In genomic region chr2:84519514-84520067, GRCm38 (mm10) we compare ENCODE assay signal across 9 mouse cellular contexts. TPM values are rescaled to one million over a fixed set of nuclear protein-coding genes. Genes with fewer than 3 reads are reported as not detected.
DNase-seq lines count a peak whose midpoint lies in the region; ATAC-seq and TF ChIP-seq lines count a peak whose summit lies in the region.
"Had no signal": no experiment of that assay in that cellular context is flagged by ENCODE, and none has a peak within 500 bp of the region (broad histone marks: within the 10 kb centered on the region; RNA-seq: fewer than 3 reads in every experiment).

No protein-coding gene starts in this region.

- 82% methylated on average over 12 of the region's 12 CpGs for WGBS in spleen, adult 2 months
- 10% methylated on average over 12 of the region's 12 CpGs for WGBS in heart, postnatal 0 days
- 60% methylated on average over 12 of the region's 12 CpGs for WGBS in limb, embryonic 14.5 days
- WGBS in cerebellum, adult 2 months: 79% methylated on average over 12 of the region's 12 CpGs

- peak overlapping the region; percentile 57 for H3K27ac ChIP-seq in spleen, adult 2 months (ENCODE audit: insufficient read depth, low read length)
- peak overlapping the region; percentile 91 for H3K27ac ChIP-seq in heart, postnatal 0 days (ENCODE audit: low read depth)
- H3K27ac ChIP-seq in limb, embryonic 14.5 days (replicated peaks; ENCODE audit: low read depth, low read length): 0 out of 2 replicates have a peak overlapping the region, but pooled peaks have one; percentile 28
- no peak overlapping the region for H3K27ac ChIP-seq in cerebellum, adult 2 months (ENCODE audit: insufficient read depth, low read length)

- TF ChIP-seq CTCF in spleen, adult 2 months (IDR thresholded peaks at IDR 0.05; ENCODE audit: extremely low read depth, insufficient read depth, insufficient read length, insufficient replicate concordance): no peak
- TF ChIP-seq CTCF in heart, postnatal 0 days (IDR thresholded peaks at IDR 0.05; ENCODE audit: low read depth): no peak
- no peak for TF ChIP-seq CTCF in cerebellum, adult 2 months (IDR thresholded peaks at IDR 0.05; ENCODE audit: borderline replicate concordance, insufficient read depth, low read depth, low read length)

- no peak overlapping the region for H3K4me3 ChIP-seq in spleen, adult 2 months (ENCODE audit: extremely low read depth, insufficient read depth, insufficient read length)
- H3K4me3 ChIP-seq in heart, postnatal 0 days (ENCODE audit: low read depth, low read length): 0 out of 2 replicates have a peak overlapping the region, but pooled peaks have one; percentile 10
- H3K4me3 ChIP-seq in limb, embryonic 14.5 days (replicated peaks; ENCODE audit: low read length): no peak overlapping the region
- no peak overlapping the region for H3K4me3 ChIP-seq in cerebellum, adult 2 months (replicated peaks; ENCODE audit: insufficient read depth, low read depth, low read length)

- H3K9me3 ChIP-seq in heart, postnatal 0 days (replicated peaks; ENCODE audit: control insufficient read depth, low read length): no peaks in the 10 kb centered on the region; the same call in 1 of the 2 replicates
- no peaks in the 10 kb centered on the region for H3K9me3 ChIP-seq in limb, embryonic 14.5 days (ENCODE audit: control insufficient read depth, low read length)

- no peak for DNase-seq in spleen, adult 2 months (ENCODE audit: low read depth in 1 of 2, low spot score in 2 of 2)
- DNase-seq in spleen, postnatal 4 days (ENCODE audit: low spot score in 2 of 2): no peak
- peak; percentile 85 for DNase-seq in heart, postnatal 0 days (ENCODE audit: low spot score)
- no peak for DNase-seq in limb, embryonic 14.5 days (ENCODE audit: low spot score)
- peak; percentile 8 for DNase-seq in testis, postnatal 14 days (ENCODE audit: low spot score)
- no peak for DNase-seq in spleen, postnatal 36 days (ENCODE audit: low spot score in 2 of 2)
- DNase-seq in T-cell, adult 2 months (ENCODE audit: low spot score): no peak
- no peak for DNase-seq in cerebellum, adult 2 months
- DNase-seq: cerebellum, postnatal 25 days had no signal

- H3K36me3 ChIP-seq in spleen, adult 2 months (ENCODE audit: control insufficient read depth, insufficient read depth, low read length): no peaks in the 10 kb centered on the region
- H3K36me3 ChIP-seq in heart, postnatal 0 days (replicated peaks; ENCODE audit: control insufficient read depth, insufficient read depth, low read length): no peaks in the 10 kb centered on the region
- no peaks in the 10 kb centered on the region for H3K36me3 ChIP-seq in limb, embryonic 14.5 days (ENCODE audit: control insufficient read depth, insufficient read depth, low read length)

- peak; percentile 63 for TF ChIP-seq EP300 in heart, postnatal 0 days (IDR thresholded peaks at IDR 0.05; ENCODE audit: low read depth)

- no peaks in the 10 kb centered on the region for H3K4me1 ChIP-seq in spleen, adult 2 months (ENCODE audit: control insufficient read depth, insufficient read depth, insufficient read length)
- H3K4me1 ChIP-seq in heart, postnatal 0 days (ENCODE audit: control insufficient read depth, insufficient read depth): peaks cover 13% of the 10 kb centered on the region
- 0 out of 2 replicates have a peak, but pooled peaks cover 6% of the 10 kb centered on the region for H3K4me1 ChIP-seq in limb, embryonic 14.5 days (ENCODE audit: control insufficient read depth, insufficient read depth, low read length)
- H3K4me1 ChIP-seq in cerebellum, adult 2 months (ENCODE audit: control insufficient read depth, insufficient read depth, low read length): no peaks in the 10 kb centered on the region

- H3K27me3 ChIP-seq in spleen, adult 2 months (ENCODE audit: control insufficient read depth, insufficient read depth, low read length): no peaks in the 10 kb centered on the region
- no peaks in the 10 kb centered on the region for H3K27me3 ChIP-seq in heart, postnatal 0 days (ENCODE audit: control insufficient read depth, insufficient read depth, low read length)
- no peaks in the 10 kb centered on the region for H3K27me3 ChIP-seq in limb, embryonic 14.5 days (ENCODE audit: control insufficient read depth, insufficient read depth, low read length)
- no peaks in the 10 kb centered on the region for H3K27me3 ChIP-seq in cerebellum, adult 2 months (ENCODE audit: control insufficient read depth, insufficient read depth, low read length)

- peak overlapping the region; percentile 46 for H3K4me2 ChIP-seq in heart, postnatal 0 days (ENCODE audit: low read depth, low read length)
- no peak overlapping the region for H3K4me2 ChIP-seq in limb, embryonic 14.5 days (replicated peaks; ENCODE audit: low read depth, low read length, severe bottlenecking)

- ATAC-seq in heart, postnatal 0 days (ENCODE audit: insufficient read depth, low read depth): peak; percentile 87
- no peak for ATAC-seq in limb, embryonic 14.5 days (ENCODE audit: low FRiP score, low read depth)

- no peak for TF ChIP-seq POLR2A in spleen, adult 2 months (IDR thresholded peaks at IDR 0.05; ENCODE audit: low read depth, low read length)
- TF ChIP-seq POLR2A in limb, embryonic 14.5 days (IDR thresholded peaks at IDR 0.05; ENCODE audit: borderline replicate concordance, extremely low read depth, insufficient read depth, insufficient read length): no peak
- no peak for TF ChIP-seq POLR2A in cerebellum, adult 2 months (IDR thresholded peaks at IDR 0.05; ENCODE audit: borderline replicate concordance, insufficient read depth, low read length)

- peak overlapping the region; percentile 26; the same call in 1 of the 2 replicates for H3K9ac ChIP-seq in heart, postnatal 0 days (replicated peaks; ENCODE audit: low read depth, low read length)
- no peak overlapping the region for H3K9ac ChIP-seq in limb, embryonic 14.5 days (ENCODE audit: low read depth, low read length, severe bottlenecking)

RNA-seq across cellular contexts. Expression of gene Tfpi, which starts 43.0 kb away (rescaled TPM):
- polyA plus RNA-seq in spleen, adult 2 months (2012; rRNA removed): 4.4 and 5.1 TPM in 2 replicates
- total RNA-seq in heart, postnatal 0 days (2014; rRNA removed; ENCODE audit: low replicate concordance): 55.2 and 58.1 TPM in 2 replicates
- polyA plus RNA-seq in heart, postnatal 0 days (2015; fragmentation: Nextera tagmentation; extraction: Ambion mirVana): 58.4 and 59.5 TPM in 2 replicates
- polyA plus RNA-seq in limb, embryonic 14.5 days (2012; rRNA removed): 22.7 and 28.3 TPM in 2 replicates
- 29.6 and 31.2 TPM in 2 replicates for polyA plus RNA-seq in limb, embryonic 14.5 days (2014; fragmentation: Nextera tagmentation; extraction: Ambion mirVana)
- polyA plus RNA-seq in cerebellum, adult 2 months (2012; rRNA removed): 2.4 and 2.8 TPM in 2 replicates

Comparison
In these comparisons a context has a peak if more than half of its experiments do, and no peak if none do; other contexts are left out.
1. DNase-seq: peak in heart, postnatal 0 days (single experiment) and testis, postnatal 14 days (single experiment); none in spleen, adult 2 months (0 of 2), spleen, postnatal 4 days (0 of 2), limb, embryonic 14.5 days (single experiment), spleen, postnatal 36 days (0 of 2), T-cell, adult 2 months (single experiment) and cerebellum, adult 2 months (0 of 2).